In genomic region chr6:145747671-145748640, GRCm38 (mm10) we compare ENCODE assay signal across 8 mouse cellular contexts. TPM values are rescaled to one million over a fixed set of nuclear protein-coding genes. Genes with fewer than 3 reads are reported as not detected.
DNase-seq lines count a peak whose midpoint lies in the region; ATAC-seq and TF ChIP-seq lines count a peak whose summit lies in the region.

No protein-coding gene starts in this region.

- no peak for ATAC-seq in lung, embryonic 15.5 days (ENCODE audit: borderline replicate concordance, extremely low read depth, low FRiP score, low TSS enrichment)
- ATAC-seq in embryonic facial prominence, embryonic 14.5 days (ENCODE audit: low read depth), result no peak
- ATAC-seq in inflammation-experienced regulatory T-cells, adult 6 months, result peak; percentile 4
- no peak for ATAC-seq in midbrain, embryonic 11.5 days (ENCODE audit: low FRiP score)

- no peak for TF ChIP-seq CTCF in thymus, adult 2 months (IDR thresholded peaks at IDR 0.05; ENCODE audit: borderline replicate concordance, control insufficient read depth, extremely low read depth, insufficient read depth, low read length, poor library complexity)

- DNase-seq in lung, postnatal 10 days, result no peak
- DNase-seq in embryonic facial prominence, embryonic 14.5 days (ENCODE audit: low spot score), result no peak
- DNase-seq in midbrain, embryonic 11.5 days (ENCODE audit: low spot score, missing footprints), result peak; percentile 92
- DNase-seq in thymus, adult 2 months, result no peak
- no peak for DNase-seq in thymus, postnatal 0 days (ENCODE audit: low spot score)
- no peak for DNase-seq in gastrocnemius, adult 18-20 months (ENCODE audit: low spot score)

- H3K27me3 ChIP-seq in lung, embryonic 15.5 days, result no peaks in the 10 kb centered on the region
- H3K27me3 ChIP-seq in embryonic facial prominence, embryonic 14.5 days (replicated peaks; ENCODE audit: control insufficient read depth, insufficient read depth, low read length), result no peaks in the 10 kb centered on the region
- no peaks in the 10 kb centered on the region for H3K27me3 ChIP-seq in midbrain, embryonic 11.5 days (ENCODE audit: control insufficient read depth, insufficient read depth, low read length)
- H3K27me3 ChIP-seq in thymus, adult 2 months (ENCODE audit: control insufficient read depth, insufficient read depth, low read length), result peaks cover 4% of the 10 kb centered on the region; the same call in 1 of the 2 replicates

- peak overlapping the region; percentile 63 for H3K4me3 ChIP-seq in lung, embryonic 15.5 days
- peak overlapping the region; percentile 79 for H3K4me3 ChIP-seq in embryonic facial prominence, embryonic 14.5 days (ENCODE audit: low read depth, low read length)
- H3K4me3 ChIP-seq in midbrain, embryonic 11.5 days (ENCODE audit: low read depth, low read length), result peak overlapping the region; percentile 58
- H3K4me3 ChIP-seq in thymus, adult 2 months (ENCODE audit: control insufficient read depth, insufficient read depth, low read length), result no peak overlapping the region; the same call in 1 of the 2 replicates

- H3K4me2 ChIP-seq in lung, embryonic 15.5 days, result peak overlapping the region; percentile 73
- H3K4me2 ChIP-seq in embryonic facial prominence, embryonic 14.5 days (ENCODE audit: low read depth, low read length), result peak overlapping the region; percentile 67
- peak overlapping the region; percentile 54 for H3K4me2 ChIP-seq in midbrain, embryonic 11.5 days

- H3K4me1 ChIP-seq in lung, embryonic 15.5 days, result peaks cover 17% of the 10 kb centered on the region; the same call in 1 of the 2 replicates
- H3K4me1 ChIP-seq in embryonic facial prominence, embryonic 14.5 days (ENCODE audit: control insufficient read depth, insufficient read depth, low read length), result peaks cover 16% of the 10 kb centered on the region
- H3K4me1 ChIP-seq in midbrain, embryonic 11.5 days (ENCODE audit: control insufficient read depth, insufficient read depth, low read length), result peaks cover 7% of the 10 kb centered on the region; the same call in 1 of the 2 replicates
- peaks cover 4% of the 10 kb centered on the region; the same call in 1 of the 2 replicates for H3K4me1 ChIP-seq in thymus, adult 2 months (replicated peaks; ENCODE audit: control insufficient read depth, insufficient read depth, low read length)

- no peak for TF ChIP-seq POLR2A in thymus, adult 2 months (IDR thresholded peaks at IDR 0.05; ENCODE audit: control insufficient read depth, extremely low read depth, insufficient read depth, low read length, poor library complexity)

- H3K27ac ChIP-seq in lung, embryonic 15.5 days, result peak overlapping the region; percentile 90; the same call in 1 of the 2 replicates
- H3K27ac ChIP-seq in embryonic facial prominence, embryonic 14.5 days (replicated peaks; ENCODE audit: low read depth, low read length), result peak overlapping the region; percentile 86
- H3K27ac ChIP-seq in midbrain, embryonic 11.5 days (ENCODE audit: low read depth, low read length), result no peak overlapping the region
- no peak overlapping the region for H3K27ac ChIP-seq in thymus, adult 2 months (ENCODE audit: control insufficient read depth, insufficient read depth, low read length)

- no peaks in the 10 kb centered on the region; the same call in 1 of the 2 replicates for H3K36me3 ChIP-seq in lung, embryonic 15.5 days
- peaks cover 13% of the 10 kb centered on the region for H3K36me3 ChIP-seq in embryonic facial prominence, embryonic 14.5 days (ENCODE audit: control insufficient read depth, insufficient read depth, low read length)
- no peaks in the 10 kb centered on the region for H3K36me3 ChIP-seq in midbrain, embryonic 11.5 days (ENCODE audit: control insufficient read depth, insufficient read depth, low read length)
- H3K36me3 ChIP-seq in thymus, adult 2 months (ENCODE audit: control insufficient read depth, insufficient read depth, low read length), result no peaks in the 10 kb centered on the region

- peak overlapping the region; percentile 75 for H3K9ac ChIP-seq in lung, embryonic 15.5 days
- H3K9ac ChIP-seq in embryonic facial prominence, embryonic 14.5 days (ENCODE audit: low read depth, low read length), result peak overlapping the region; percentile 88
- peak overlapping the region; percentile 70; the same call in 1 of the 2 replicates for H3K9ac ChIP-seq in midbrain, embryonic 11.5 days (ENCODE audit: low read length)

- WGBS in lung, embryonic 15.5 days, result 10% methylated on average over 16 of the region's 16 CpGs
- 8% methylated on average over 16 of the region's 16 CpGs for WGBS in embryonic facial prominence, embryonic 14.5 days
- WGBS in midbrain, embryonic 11.5 days, result 17% methylated on average over 16 of the region's 16 CpGs
- WGBS in thymus, adult 2 months, result 21% methylated on average over 16 of the region's 16 CpGs

- H3K9me3 ChIP-seq in lung, embryonic 15.5 days, result no peaks in the 10 kb centered on the region
- H3K9me3 ChIP-seq in embryonic facial prominence, embryonic 14.5 days (ENCODE audit: control insufficient read depth, low read length), result no peaks in the 10 kb centered on the region
- no peaks in the 10 kb centered on the region for H3K9me3 ChIP-seq in midbrain, embryonic 11.5 days (ENCODE audit: control insufficient read depth, low read length)

RNA-seq across cellular contexts. Expression of gene Rassf8, which starts 1.4 kb away (rescaled TPM):
- 6.7 and 7.8 TPM in 2 replicates for polyA plus RNA-seq in lung, embryonic 15.5 days (2015; fragmentation: Nextera tagmentation; extraction: Ambion mirVana)
- polyA plus RNA-seq in embryonic facial prominence, embryonic 14.5 days (2014; fragmentation: Nextera tagmentation; extraction: Ambion mirVana), result 13.9 and 16.6 TPM in 2 replicates
- under 1 TPM in 1 of 3 experiments, not detected in 2; 0.40 TPM for polyA plus RNA-seq in inflammation-experienced regulatory T-cells, adult 6 months (2017; shearing (Covaris generic))
- 3.8 TPM in 2 replicates for polyA plus RNA-seq in midbrain, embryonic 11.5 days (2014; fragmentation: Nextera tagmentation; extraction: Ambion mirVana)
- 3.0 and 5.3 TPM in 2 replicates for polyA plus RNA-seq in thymus, adult 2 months (2012; rRNA removed)
- 2.0 and 2.1 TPM in 2 replicates for polyA plus RNA-seq in thymus, postnatal 0 days (2015; fragmentation: Nextera tagmentation; extraction: Ambion mirVana)
- total RNA-seq in gastrocnemius, adult 18-20 months (2021), result 10 to 100 TPM; 28.6 to 32.2 TPM

Comparison
In these comparisons a context has a peak if more than half of its experiments do, and no peak if none do; other contexts are left out.
1. H3K27ac ChIP-seq: peak in lung, embryonic 15.5 days (single experiment) and embryonic facial prominence, embryonic 14.5 days (single experiment); none in midbrain, embryonic 11.5 days (single experiment) and thymus, adult 2 months (single experiment).
2. Peak in every context shown above with its lines, with median percentiles within 50 percentile points of each other: H3K4me2 ChIP-seq and H3K9ac ChIP-seq.